In genomic region chr11:106387791-106388216, GRCm38 (mm10) we compare ENCODE assay signal across 8 mouse cellular contexts. TPM values are rescaled to one million over a fixed set of nuclear protein-coding genes. Genes with fewer than 3 reads are reported as not detected.
DNase-seq lines count a peak whose midpoint lies in the region; ATAC-seq lines count a peak whose summit lies in the region.

Gene Icam2, minus strand, starts transcription at chr11:106388075.

- peak; percentile 90 for ATAC-seq in CD4-positive, CD25-positive, alpha-beta regulatory T cell, adult 4 months
- ATAC-seq in heart, embryonic 11.5 days (replicated peaks; ENCODE audit: insufficient number of reproducible peaks, low FRiP score, low TSS enrichment): no peak
- ATAC-seq in limb, embryonic 15.5 days (ENCODE audit: insufficient number of reproducible peaks, low FRiP score, low TSS enrichment, low read depth): no peak
- ATAC-seq in neural tube, embryonic 12.5 days (ENCODE audit: low FRiP score, low read depth): no peak

- H3K36me3 ChIP-seq in heart, embryonic 11.5 days (ENCODE audit: control insufficient read depth, insufficient read depth, low read length): no peaks in the 10 kb centered on the region
- no peaks in the 10 kb centered on the region for H3K36me3 ChIP-seq in limb, embryonic 15.5 days
- H3K36me3 ChIP-seq in neural tube, embryonic 12.5 days: no peaks in the 10 kb centered on the region

- no peak within 1 kb of the TSS for H3K9ac ChIP-seq in heart, embryonic 11.5 days (ENCODE audit: low read depth, low read length)
- H3K9ac ChIP-seq in limb, embryonic 15.5 days: no peak within 1 kb of the TSS
- no peak within 1 kb of the TSS for H3K9ac ChIP-seq in neural tube, embryonic 12.5 days

- 64% methylated on average over 6 of the region's 6 CpGs for WGBS in heart, embryonic 11.5 days (ENCODE audit: insufficient replicate concordance)
- WGBS in limb, embryonic 15.5 days: 60% methylated on average over 6 of the region's 6 CpGs
- WGBS in neural tube, embryonic 12.5 days: 82% methylated on average over 6 of the region's 6 CpGs

- H3K9me3 ChIP-seq in heart, embryonic 11.5 days (replicated peaks; ENCODE audit: control insufficient read depth, low read length): no peaks in the 10 kb centered on the region
- no peaks in the 10 kb centered on the region for H3K9me3 ChIP-seq in limb, embryonic 15.5 days
- no peaks in the 10 kb centered on the region for H3K9me3 ChIP-seq in neural tube, embryonic 12.5 days

- H3K4me2 ChIP-seq in heart, embryonic 11.5 days: no peak within 1 kb of the TSS
- no peak within 1 kb of the TSS for H3K4me2 ChIP-seq in limb, embryonic 15.5 days
- no peak within 1 kb of the TSS for H3K4me2 ChIP-seq in neural tube, embryonic 12.5 days (replicated peaks)

- H3K27me3 ChIP-seq in heart, embryonic 11.5 days (ENCODE audit: control insufficient read depth, insufficient read depth, low read length): no peaks in the 10 kb centered on the region
- no peaks in the 10 kb centered on the region for H3K27me3 ChIP-seq in limb, embryonic 15.5 days
- no peaks in the 10 kb centered on the region for H3K27me3 ChIP-seq in neural tube, embryonic 12.5 days (replicated peaks)

- no peak for DNase-seq in adrenal gland, adult 2 months
- no peak for DNase-seq in embryo, embryonic 10 days (ENCODE audit: low spot score)
- no peak for DNase-seq in layer of hippocampus, adult 9-11 months
- no peak for DNase-seq in right cerebral cortex, postnatal 14 days

- peaks cover 11% of the 10 kb centered on the region; the same call in 1 of the 2 replicates for H3K4me1 ChIP-seq in heart, embryonic 11.5 days (ENCODE audit: control insufficient read depth, insufficient read depth, low read length)
- peaks cover 8% of the 10 kb centered on the region for H3K4me1 ChIP-seq in limb, embryonic 15.5 days
- no peaks in the 10 kb centered on the region for H3K4me1 ChIP-seq in neural tube, embryonic 12.5 days

- H3K4me3 ChIP-seq in heart, embryonic 11.5 days (ENCODE audit: low read depth, low read length): no peak within 1 kb of the TSS
- H3K4me3 ChIP-seq in limb, embryonic 15.5 days: no peak within 1 kb of the TSS
- H3K4me3 ChIP-seq in neural tube, embryonic 12.5 days: no peak within 1 kb of the TSS

- H3K27ac ChIP-seq in heart, embryonic 11.5 days (ENCODE audit: low read depth, low read length): no peak within 1 kb of the TSS
- H3K27ac ChIP-seq in limb, embryonic 15.5 days: no peak within 1 kb of the TSS
- no peak within 1 kb of the TSS for H3K27ac ChIP-seq in neural tube, embryonic 12.5 days

RNA-seq across cellular contexts. Expression of gene Icam2, which starts in this region (rescaled TPM):
- polyA plus RNA-seq in CD4-positive, CD25-positive, alpha-beta regulatory T cell, adult 4 months (2017; shearing (Covaris generic)): 100 to 1,000 TPM; 132 to 138 TPM
- 10 to 100 TPM; 11.9 to 16.2 TPM for total RNA-seq in adrenal gland, adult 2 months (2021)
- polyA plus RNA-seq in adrenal gland, adult 2 months (2012; rRNA removed): 25.0 and 29.8 TPM in 2 replicates
- 73.2 and 76.2 TPM in 2 replicates for polyA plus RNA-seq in heart, embryonic 11.5 days (2014; fragmentation: Nextera tagmentation; extraction: Ambion mirVana)
- 39.1 and 46.1 TPM in 2 replicates for polyA plus RNA-seq in limb, embryonic 15.5 days (2015; fragmentation: Nextera tagmentation; extraction: Ambion mirVana)
- polyA plus RNA-seq in neural tube, embryonic 12.5 days (2016; fragmentation: Nextera tagmentation; extraction: Ambion mirVana): 15.6 and 16.6 TPM in 2 replicates
